Mouse (Mus musculus) adrenal gland, postnatal 25 days (tissue): ENCODE measurements around the gene Ahcyl1. TPM values are rescaled to one million over a fixed set of nuclear protein-coding genes. Genes with fewer than 3 reads are reported as not detected.

ENCODE experiments used
- total RNA-seq: library from RNA; stranded (reverse); gene quantifications from 2 replicates; pipeline ENCODE4 v1.2.3, GENCODE M21; 2021

Ahcyl1 gene
- total RNA-seq, 1 experiment from 2014 or later = 211 TPM

Other genes with a start within 250 kb of the Ahcyl1 start
- gene Kcnc4, start 237.0 kb downstream of the Ahcyl1 start, total RNA-seq = 7.6 and 8.3 TPM in 2 replicates
- 2.1 and 2.7 TPM in 2 replicates for gene Slc6a17, start 178.5 kb downstream of the Ahcyl1 start, total RNA-seq
- not detected in 2 replicates for gene Ubl4b, start 141.5 kb downstream of the Ahcyl1 start, total RNA-seq
- gene Alx3, start 101.5 kb downstream of the Ahcyl1 start, total RNA-seq = not detected in 2 replicates
- gene Gm10961, start 65.2 kb downstream of the Ahcyl1 start, total RNA-seq = not detected in 2 replicates
- 33.3 and 38.3 TPM in 2 replicates for gene Strip1, start 64.9 kb downstream of the Ahcyl1 start, total RNA-seq
- gene Csf1, start 63.9 kb upstream of the Ahcyl1 start, total RNA-seq = 14.7 and 15.1 TPM in 2 replicates
- not detected in 2 replicates for gene Eps8l3, start 180.7 kb upstream of the Ahcyl1 start, total RNA-seq
- 25.8 and 27.8 TPM in 2 replicates for gene Gstm5, start 199.3 kb upstream of the Ahcyl1 start, total RNA-seq
- gene Gstm7, start 235.3 kb upstream of the Ahcyl1 start, total RNA-seq = 152 and 157 TPM in 2 replicates
- 5.9 and 7.1 TPM in 2 replicates for gene Gstm6, start 247.2 kb upstream of the Ahcyl1 start, total RNA-seq